Mouse (Mus musculus): Measurements from ENCODE around the gene Nup133.

GRCm38 (mm10) chr8:123874324-123874723, 74.7 kb downstream of the Nup133 start:
- TF ChIP-seq CTCF (IDR thresholded peaks at IDR 0.05; ENCODE audit: low read depth, low read length), result no peak
- TF ChIP-seq POLR2A (IDR thresholded peaks at IDR 0.05; ENCODE audit: extremely low read depth, insufficient read depth, low read length), result no peak

All from liver, adult 2 months (tissue).